10 mouse cellular contexts compared by ENCODE assay signal in the genomic region with DNA sequence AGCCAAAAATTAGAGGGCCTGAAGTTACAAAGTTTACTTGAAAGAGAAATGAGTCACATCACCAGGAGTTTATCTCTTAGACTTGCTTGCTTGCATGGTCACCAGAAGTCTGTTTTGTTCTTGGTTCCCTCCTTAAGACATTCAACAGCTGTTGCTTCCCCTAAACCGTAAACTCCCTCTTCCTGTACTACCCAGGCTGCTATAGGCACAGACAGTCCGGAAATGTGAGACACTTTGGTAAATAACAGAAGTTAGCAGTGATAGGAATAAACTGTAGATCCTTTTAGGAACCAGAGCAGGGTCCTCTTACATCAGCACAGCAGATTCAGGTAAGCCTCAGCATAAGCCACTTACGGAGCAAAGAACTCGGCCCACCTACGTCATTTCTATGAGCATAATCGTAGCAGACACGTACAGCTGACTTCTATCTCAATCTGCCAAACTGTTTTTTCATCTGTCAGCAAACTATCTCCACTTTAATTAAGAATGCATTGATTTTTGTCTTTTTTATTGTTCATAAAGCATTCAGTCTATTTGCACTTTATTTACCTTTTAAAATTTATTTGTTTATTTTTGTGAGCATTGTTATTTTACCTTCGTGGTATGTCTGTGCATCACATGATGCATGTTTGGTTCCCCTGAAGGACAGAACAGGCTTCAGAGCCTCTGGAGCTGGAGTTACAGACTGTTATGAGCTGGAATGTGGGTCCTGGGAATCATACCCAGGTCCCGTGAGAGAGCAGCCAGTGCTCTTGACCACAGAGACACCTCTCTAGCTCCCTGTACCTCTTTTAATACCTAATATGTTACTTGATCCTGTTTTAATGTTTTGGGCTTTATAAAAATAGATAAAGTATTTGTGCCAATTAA. TPM values are rescaled to one million over a fixed set of nuclear protein-coding genes. Genes with fewer than 3 reads are reported as not detected.
DNase-seq lines count a peak whose midpoint lies in the region; ATAC-seq lines count a peak whose summit lies in the region.
"Had no signal": no experiment of that assay in that cellular context is flagged by ENCODE, and none has a peak within 500 bp of the region (broad histone marks: within the 10 kb centered on the region; RNA-seq: fewer than 3 reads in every experiment).

No protein-coding gene starts in this region.

- no peak for ATAC-seq in CD4-positive, CD25-positive, alpha-beta regulatory T cell, adult 4 months
- ATAC-seq: midbrain, embryonic 15.5 days had no signal

- peak; percentile 7 for DNase-seq in CD4-positive, CD25-positive, alpha-beta regulatory T cell, adult 2 months (ENCODE audit: low read depth, low spot score)
- DNase-seq in thymus, postnatal 14 days, result peak; percentile 4
- DNase-seq in thymus, adult 18-20 months, result no peak
- DNase-seq in lung, postnatal 14 days, result peak; percentile 3
- DNase-seq in right cerebral cortex, postnatal 4 days, result no peak
- no peak for DNase-seq in frontal cortex, postnatal 14 days (ENCODE audit: low spot score in 2 of 2)
- no peak for DNase-seq in urinary bladder, postnatal 36 days (ENCODE audit: low spot score in 2 of 2)
- DNase-seq: gastrocnemius, postnatal 14 days had no signal

RNA-seq across cellular contexts. Expression of a gene that starts 58.9 kb away (rescaled TPM):
- polyA plus RNA-seq in CD4-positive, CD25-positive, alpha-beta regulatory T cell, adult 4 months (2017; shearing (Covaris generic)), result under 1 TPM in 1 of 2 experiments, not detected in 1; 0.20 TPM

Comparison
In these comparisons a context has a peak if more than half of its experiments do, and no peak if none do; other contexts are left out.
1. DNase-seq: peak in CD4-positive, CD25-positive, alpha-beta regulatory T cell, adult 2 months (single experiment), thymus, postnatal 14 days (single experiment) and lung, postnatal 14 days (single experiment); none in thymus, adult 18-20 months (0 of 2), right cerebral cortex, postnatal 4 days (single experiment), frontal cortex, postnatal 14 days (0 of 2) and urinary bladder, postnatal 36 days (0 of 2).